In the genomic region with DNA sequence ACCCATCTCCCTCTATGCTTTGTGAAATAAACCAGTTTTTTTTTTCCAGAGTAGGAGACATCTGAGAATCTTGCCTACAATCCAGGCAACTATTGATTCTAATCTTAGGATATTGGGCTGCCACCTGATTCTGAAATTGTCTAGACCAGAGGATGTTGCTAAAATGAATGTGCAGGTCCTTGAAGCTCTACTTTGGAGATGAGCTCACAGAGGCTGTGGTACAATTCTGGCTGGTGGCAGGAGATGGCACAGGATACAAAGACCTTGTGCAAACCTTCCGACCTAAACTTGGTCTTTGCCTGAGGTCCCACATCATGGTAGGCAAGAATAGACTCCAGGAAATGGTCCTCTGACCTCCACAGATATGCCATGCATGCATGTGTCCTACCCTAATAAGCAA, we compare ENCODE assay signal across 10 mouse cellular contexts. TPM values are rescaled to one million over a fixed set of nuclear protein-coding genes. Genes with fewer than 3 reads are reported as not detected.
DNase-seq lines count a peak whose midpoint lies in the region; ATAC-seq and TF ChIP-seq lines count a peak whose summit lies in the region.
"Had no signal": no experiment of that assay in that cellular context is flagged by ENCODE, and none has a peak within 500 bp of the region (broad histone marks: within the 10 kb centered on the region; RNA-seq: fewer than 3 reads in every experiment).

No protein-coding gene starts in this region.

- H3K27ac ChIP-seq in intestine, embryonic 16.5 days (ENCODE audit: low read length) = peak overlapping the region; percentile 17; the same call in 1 of the 2 replicates
- no peak overlapping the region for H3K27ac ChIP-seq in intestine, postnatal 0 days (ENCODE audit: low read depth, low read length)
- peak overlapping the region; percentile 60 for H3K27ac ChIP-seq in liver, embryonic 13.5 days

- H3K36me3 ChIP-seq in intestine, embryonic 16.5 days (ENCODE audit: control insufficient read depth, insufficient read depth, low read length) = peaks cover 9% of the 10 kb centered on the region
- H3K36me3 ChIP-seq in intestine, postnatal 0 days (ENCODE audit: control insufficient read depth, insufficient read depth) = peaks cover 28% of the 10 kb centered on the region
- H3K36me3 ChIP-seq in E14TG2a.4 (ENCODE audit: insufficient read depth, low read length) = peaks cover 57% of the 10 kb centered on the region
- peaks cover 60% of the 10 kb centered on the region for H3K36me3 ChIP-seq in liver, embryonic 13.5 days

- no peak overlapping the region for H3K9ac ChIP-seq in intestine, embryonic 16.5 days (ENCODE audit: low read depth, low read length)
- H3K9ac ChIP-seq in intestine, postnatal 0 days (ENCODE audit: low read depth, low read length) = no peak overlapping the region
- H3K9ac ChIP-seq in liver, embryonic 13.5 days = no peak overlapping the region

- no peak overlapping the region for H3K4me3 ChIP-seq in intestine, embryonic 16.5 days (ENCODE audit: low read length)
- no peak overlapping the region for H3K4me3 ChIP-seq in intestine, postnatal 0 days (ENCODE audit: low read depth, low read length)
- peak overlapping the region; percentile 83 for H3K4me3 ChIP-seq in E14TG2a.4 (replicated peaks; ENCODE audit: low read length)
- H3K4me3 ChIP-seq in liver, embryonic 13.5 days (replicated peaks) = 0 out of 2 replicates have a peak overlapping the region, but pooled peaks have one; percentile 72

- H3K4me1 ChIP-seq in intestine, embryonic 16.5 days (ENCODE audit: control insufficient read depth, insufficient read depth, low read length) = peaks cover 11% of the 10 kb centered on the region
- no peaks in the 10 kb centered on the region for H3K4me1 ChIP-seq in intestine, postnatal 0 days (replicated peaks; ENCODE audit: control insufficient read depth, insufficient read depth, low read length)
- peaks cover 57% of the 10 kb centered on the region for H3K4me1 ChIP-seq in E14TG2a.4 (replicated peaks; ENCODE audit: low read depth, low read length)
- peaks cover 67% of the 10 kb centered on the region for H3K4me1 ChIP-seq in liver, embryonic 13.5 days (replicated peaks)

- no peak overlapping the region for H3K4me2 ChIP-seq in intestine, embryonic 16.5 days (ENCODE audit: low read depth, low read length)
- no peak overlapping the region for H3K4me2 ChIP-seq in intestine, postnatal 0 days (replicated peaks; ENCODE audit: low read depth)
- peak overlapping the region; percentile 15; the same call in 1 of the 2 replicates for H3K4me2 ChIP-seq in liver, embryonic 13.5 days

- 66% methylated on average over 1 of the region's 1 CpGs for WGBS in intestine, embryonic 16.5 days
- 67% methylated on average over 1 of the region's 1 CpGs for WGBS in intestine, postnatal 0 days
- 34% methylated on average over 1 of the region's 1 CpGs for WGBS in liver, embryonic 13.5 days (ENCODE audit: insufficient replicate concordance)

- TF ChIP-seq CTCF in intestine, postnatal 0 days (IDR thresholded peaks at IDR 0.05; ENCODE audit: low read depth) = no peak
- no peak for TF ChIP-seq CTCF in E14TG2a.4 (conservative IDR thresholded peaks at IDR 0.05; ENCODE audit: low read length)

- DNase-seq in 416B (ENCODE audit: low read depth) = peak; percentile 58
- DNase-seq in liver, embryonic 13.5 days = no peak
- no peak for DNase-seq in layer of hippocampus, adult 8-10 months (ENCODE audit: low spot score in 2 of 2)

- no peak for ATAC-seq in intestine, embryonic 16.5 days
- ATAC-seq in intestine, postnatal 0 days = no peak
- no peak for ATAC-seq in liver, embryonic 13.5 days (ENCODE audit: low read depth)
- no peak for ATAC-seq in activated CD4-positive, CD25-positive, alpha-beta regulatory T cell, adult 4 months

- no peaks in the 10 kb centered on the region for H3K27me3 ChIP-seq in intestine, embryonic 16.5 days (replicated peaks; ENCODE audit: control insufficient read depth, insufficient read depth, low read length)
- H3K27me3 ChIP-seq in intestine, postnatal 0 days (replicated peaks; ENCODE audit: control insufficient read depth, insufficient read depth, low read length) = no peaks in the 10 kb centered on the region
- H3K27me3 ChIP-seq in E14TG2a.4 (ENCODE audit: insufficient read depth, low read length) = peaks cover 4% of the 10 kb centered on the region
- H3K27me3 ChIP-seq in liver, embryonic 13.5 days = 0 out of 2 replicates have a peak, but pooled peaks cover 3% of the 10 kb centered on the region
- H3K27me3 ChIP-seq: Patski had no signal

- H3K9me3 ChIP-seq in intestine, embryonic 16.5 days (ENCODE audit: control insufficient read depth, low read length) = peaks cover 3% of the 10 kb centered on the region
- H3K9me3 ChIP-seq in intestine, postnatal 0 days (ENCODE audit: control insufficient read depth) = no peaks in the 10 kb centered on the region
- H3K9me3 ChIP-seq in E14TG2a.4 (ENCODE audit: low read length) = peaks cover 5% of the 10 kb centered on the region
- peaks cover 8% of the 10 kb centered on the region; the same call in 1 of the 2 replicates for H3K9me3 ChIP-seq in liver, embryonic 13.5 days (replicated peaks)

RNA-seq across cellular contexts. Expression of gene Abca7, which starts 0.7 kb away (rescaled TPM):
- polyA plus RNA-seq in intestine, embryonic 16.5 days (2015; fragmentation: Nextera tagmentation; extraction: Ambion mirVana) = 3.3 and 3.4 TPM in 2 replicates
- polyA plus RNA-seq in intestine, postnatal 0 days (2015; fragmentation: Nextera tagmentation; extraction: Ambion mirVana) = 2.2 and 2.5 TPM in 2 replicates
- polyA plus RNA-seq in liver, embryonic 13.5 days (2015; fragmentation: Nextera tagmentation; extraction: Ambion mirVana) = 6.3 and 7.4 TPM in 2 replicates
- total RNA-seq in layer of hippocampus, adult 8-10 months (2022) = 10 to 100 TPM; 12.4 to 13.6 (median 13.3) TPM
- polyA plus RNA-seq in activated CD4-positive, CD25-positive, alpha-beta regulatory T cell, adult 4 months (2017; shearing (Covaris generic)) = 10 to 100 TPM; 13.2 to 17.0 TPM

RNA-seq across cellular contexts. Expression of gene Cnn2, which starts 7.3 kb away (rescaled TPM):
- polyA plus RNA-seq in intestine, embryonic 16.5 days (2015; fragmentation: Nextera tagmentation; extraction: Ambion mirVana) = 226 and 245 TPM in 2 replicates
- polyA plus RNA-seq in intestine, postnatal 0 days (2015; fragmentation: Nextera tagmentation; extraction: Ambion mirVana) = 109 and 117 TPM in 2 replicates
- 45.8 and 49.6 TPM in 2 replicates for polyA plus RNA-seq in liver, embryonic 13.5 days (2015; fragmentation: Nextera tagmentation; extraction: Ambion mirVana)
- total RNA-seq in layer of hippocampus, adult 8-10 months (2022) = 1 to 10 TPM; 5.3 to 9.8 (median 6.6) TPM
- 100 to 1,000 TPM; 828 to 877 TPM for polyA plus RNA-seq in activated CD4-positive, CD25-positive, alpha-beta regulatory T cell, adult 4 months (2017; shearing (Covaris generic))

RNA-seq across cellular contexts. Expression of gene Tmem259, which starts 11.5 kb away (rescaled TPM):
- 7.0 and 9.7 TPM in 2 replicates for polyA plus RNA-seq in intestine, embryonic 16.5 days (2015; fragmentation: Nextera tagmentation; extraction: Ambion mirVana)
- polyA plus RNA-seq in intestine, postnatal 0 days (2015; fragmentation: Nextera tagmentation; extraction: Ambion mirVana) = 24.7 and 25.3 TPM in 2 replicates
- 8.2 TPM in 2 replicates for polyA plus RNA-seq in liver, embryonic 13.5 days (2015; fragmentation: Nextera tagmentation; extraction: Ambion mirVana)
- total RNA-seq in layer of hippocampus, adult 8-10 months (2022) = 100 to 1,000 TPM; 111 to 119 (median 116) TPM
- 1 to 10 TPM; 1.9 to 3.8 TPM for polyA plus RNA-seq in activated CD4-positive, CD25-positive, alpha-beta regulatory T cell, adult 4 months (2017; shearing (Covaris generic))

RNA-seq across cellular contexts. Expression of gene Arhgap45, which starts 20.8 kb away (rescaled TPM):
- 6.0 and 7.3 TPM in 2 replicates for polyA plus RNA-seq in intestine, embryonic 16.5 days (2015; fragmentation: Nextera tagmentation; extraction: Ambion mirVana)
- polyA plus RNA-seq in intestine, postnatal 0 days (2015; fragmentation: Nextera tagmentation; extraction: Ambion mirVana) = 1.2 and 1.3 TPM in 2 replicates
- polyA plus RNA-seq in liver, embryonic 13.5 days (2015; fragmentation: Nextera tagmentation; extraction: Ambion mirVana) = 14.3 and 14.9 TPM in 2 replicates
- total RNA-seq in layer of hippocampus, adult 8-10 months (2022) = 10 to 100 TPM in 2 of 4 experiments, 1 to 10 TPM in 2; 2.8 to 14.1 (median 8.2) TPM
- polyA plus RNA-seq in activated CD4-positive, CD25-positive, alpha-beta regulatory T cell, adult 4 months (2017; shearing (Covaris generic)) = 100 to 1,000 TPM; 196 to 326 TPM

RNA-seq across cellular contexts. Expression of gene Grin3b, which starts 25.1 kb away (rescaled TPM):
- 0.15 and 0.16 TPM in 2 replicates for polyA plus RNA-seq in intestine, embryonic 16.5 days (2015; fragmentation: Nextera tagmentation; extraction: Ambion mirVana)
- 0.08 and 0.17 TPM in 2 replicates for polyA plus RNA-seq in intestine, postnatal 0 days (2015; fragmentation: Nextera tagmentation; extraction: Ambion mirVana)
- polyA plus RNA-seq in liver, embryonic 13.5 days (2015; fragmentation: Nextera tagmentation; extraction: Ambion mirVana) = 0.07 and 0.10 TPM in 2 replicates
- under 1 TPM in 2 of 4 experiments, not detected in 2; 0.19 to 0.20 TPM for total RNA-seq in layer of hippocampus, adult 8-10 months (2022)
- polyA plus RNA-seq in activated CD4-positive, CD25-positive, alpha-beta regulatory T cell, adult 4 months (2017; shearing (Covaris generic)) = not detected
- polyA plus RNA-seq: small intestine, adult 2 months; urinary bladder, adult 2 months had no signal

Comparison
In these comparisons a context has a peak if more than half of its experiments do, and no peak if none do; other contexts are left out.
1. H3K4me3 ChIP-seq: peak in E14TG2a.4 (single experiment) and liver, embryonic 13.5 days (single experiment); none in intestine, embryonic 16.5 days (single experiment) and intestine, postnatal 0 days (single experiment).